Mouse (Mus musculus): ENCODE data around the gene Slc25a21. TPM values are rescaled to one million over a fixed set of nuclear protein-coding genes. Genes with fewer than 3 reads are reported as not detected.
A peak's percentile ranks its signal among the peaks of the same experiment; 100 is the strongest.

Slc25a21 gene
- polyA plus RNA-seq, 1 experiment from 2014 or later, result 2.3 TPM

DNA sequence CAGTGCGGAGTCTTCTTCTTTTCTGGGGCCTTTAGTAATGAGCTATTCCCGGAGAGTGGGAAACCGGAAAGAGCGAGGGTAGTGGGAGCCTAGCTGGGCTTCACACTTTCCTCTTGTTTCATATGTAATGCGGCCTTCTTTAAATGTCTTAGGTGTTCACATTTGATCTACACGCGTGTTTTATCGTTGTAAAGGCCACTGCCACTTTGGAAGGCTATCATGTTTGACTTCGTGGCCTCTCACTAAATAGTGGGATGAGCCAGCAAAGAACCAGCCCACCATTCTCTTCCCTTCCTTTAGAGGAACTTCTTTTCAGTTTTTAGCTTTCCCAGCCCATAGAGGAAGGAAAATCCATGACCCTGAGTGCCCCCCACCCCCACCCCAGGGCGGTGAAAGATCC is 507.9 kb downstream of the Slc25a21 start:
- peaks cover 92% of the 10 kb centered on the region for H3K27me3 ChIP-seq (ENCODE audit: control insufficient read depth, insufficient read depth, low read length)
- WGBS, result 2% methylated on average over 10 of the region's 10 CpGs
- ATAC-seq (replicated peaks; ENCODE audit: low FRiP score), result no peak
- H3K4me3 ChIP-seq (ENCODE audit: low read depth, low read length), result no peak overlapping the region
- H3K36me3 ChIP-seq (ENCODE audit: control insufficient read depth, insufficient read depth, low read length), result no peaks in the 10 kb centered on the region
- DNase-seq (ENCODE audit: low spot score), result no peak
- H3K9me3 ChIP-seq (ENCODE audit: control insufficient read depth, low read length), result no peaks in the 10 kb centered on the region
- no peaks in the 10 kb centered on the region for H3K4me1 ChIP-seq (replicated peaks; ENCODE audit: control insufficient read depth, insufficient read depth, low read length)
- H3K4me2 ChIP-seq (ENCODE audit: low read depth, low read length, severe bottlenecking), result no peak overlapping the region
- no peak overlapping the region for H3K27ac ChIP-seq (ENCODE audit: low read depth, low read length)
- no peak overlapping the region for H3K9ac ChIP-seq (ENCODE audit: low read length)

DNA sequence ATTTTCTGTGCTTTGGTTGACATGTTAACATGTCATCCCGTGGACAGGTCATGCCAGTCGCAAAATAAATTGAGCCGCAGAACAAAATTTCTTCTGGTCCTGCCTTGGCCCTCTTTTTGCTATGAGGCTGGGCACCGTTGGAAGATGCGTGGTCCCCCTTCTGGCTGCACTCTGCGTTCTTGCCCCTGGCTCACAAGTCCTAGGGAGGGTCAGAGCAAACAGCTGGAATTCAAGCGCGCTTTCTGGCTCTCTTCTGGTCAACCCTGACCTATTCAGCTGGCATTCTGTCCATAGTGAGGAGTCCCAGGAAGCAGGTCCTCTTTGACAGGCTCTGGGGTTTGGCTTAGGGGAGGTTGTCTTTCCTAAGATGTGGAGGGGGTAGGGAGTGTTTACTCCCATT is 508.4 kb downstream of the Slc25a21 start:
- H3K27me3 ChIP-seq (ENCODE audit: control insufficient read depth, insufficient read depth, low read length), result peaks cover 92% of the 10 kb centered on the region
- no peak overlapping the region for H3K9ac ChIP-seq (ENCODE audit: low read length)
- WGBS, result 2% methylated on average over 8 of the region's 8 CpGs
- H3K27ac ChIP-seq (ENCODE audit: low read depth, low read length), result no peak overlapping the region
- H3K4me2 ChIP-seq (ENCODE audit: low read depth, low read length, severe bottlenecking), result no peak overlapping the region
- no peak overlapping the region for H3K4me3 ChIP-seq (ENCODE audit: low read depth, low read length)
- no peaks in the 10 kb centered on the region for H3K4me1 ChIP-seq (replicated peaks; ENCODE audit: control insufficient read depth, insufficient read depth, low read length)
- H3K36me3 ChIP-seq (ENCODE audit: control insufficient read depth, insufficient read depth, low read length), result no peaks in the 10 kb centered on the region
- ATAC-seq (replicated peaks; ENCODE audit: low FRiP score) (no peak), DNase-seq (ENCODE audit: low spot score) (no peak)
- H3K9me3 ChIP-seq (ENCODE audit: control insufficient read depth, low read length), result no peaks in the 10 kb centered on the region

DNA sequence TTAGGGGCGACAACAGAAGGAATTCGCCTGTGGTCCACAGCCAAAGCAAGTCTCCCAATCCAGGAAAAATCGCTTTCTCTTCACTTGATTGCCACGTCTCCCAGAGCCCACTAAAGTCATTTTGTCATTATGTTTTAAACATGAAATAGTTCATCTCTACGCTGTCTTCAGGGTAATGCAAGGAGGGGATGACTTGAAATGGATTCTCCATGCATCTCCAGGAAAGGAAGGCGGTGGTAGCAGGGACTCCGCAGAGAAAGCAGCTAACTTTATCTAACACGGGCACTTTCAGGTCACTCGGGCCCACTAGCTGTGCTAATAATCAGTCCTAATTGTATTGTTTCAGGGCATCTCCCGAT is 508.8 kb downstream of the Slc25a21 start:
- H3K27me3 ChIP-seq (ENCODE audit: control insufficient read depth, insufficient read depth, low read length), result peaks cover 92% of the 10 kb centered on the region
- H3K9me3 ChIP-seq (ENCODE audit: control insufficient read depth, low read length), result no peaks in the 10 kb centered on the region
- no peak overlapping the region for H3K4me3 ChIP-seq (ENCODE audit: low read depth, low read length)
- H3K36me3 ChIP-seq (ENCODE audit: control insufficient read depth, insufficient read depth, low read length), result no peaks in the 10 kb centered on the region
- H3K27ac ChIP-seq (ENCODE audit: low read depth, low read length), result no peak overlapping the region
- H3K9ac ChIP-seq (ENCODE audit: low read length), result no peak overlapping the region
- H3K4me2 ChIP-seq (ENCODE audit: low read depth, low read length, severe bottlenecking), result no peak overlapping the region
- ATAC-seq (replicated peaks; ENCODE audit: low FRiP score) (no peak), DNase-seq (ENCODE audit: low spot score) (no peak)
- no peaks in the 10 kb centered on the region for H3K4me1 ChIP-seq (replicated peaks; ENCODE audit: control insufficient read depth, insufficient read depth, low read length)
- WGBS, result under 1% methylated on average over 10 of the region's 10 CpGs

DNA sequence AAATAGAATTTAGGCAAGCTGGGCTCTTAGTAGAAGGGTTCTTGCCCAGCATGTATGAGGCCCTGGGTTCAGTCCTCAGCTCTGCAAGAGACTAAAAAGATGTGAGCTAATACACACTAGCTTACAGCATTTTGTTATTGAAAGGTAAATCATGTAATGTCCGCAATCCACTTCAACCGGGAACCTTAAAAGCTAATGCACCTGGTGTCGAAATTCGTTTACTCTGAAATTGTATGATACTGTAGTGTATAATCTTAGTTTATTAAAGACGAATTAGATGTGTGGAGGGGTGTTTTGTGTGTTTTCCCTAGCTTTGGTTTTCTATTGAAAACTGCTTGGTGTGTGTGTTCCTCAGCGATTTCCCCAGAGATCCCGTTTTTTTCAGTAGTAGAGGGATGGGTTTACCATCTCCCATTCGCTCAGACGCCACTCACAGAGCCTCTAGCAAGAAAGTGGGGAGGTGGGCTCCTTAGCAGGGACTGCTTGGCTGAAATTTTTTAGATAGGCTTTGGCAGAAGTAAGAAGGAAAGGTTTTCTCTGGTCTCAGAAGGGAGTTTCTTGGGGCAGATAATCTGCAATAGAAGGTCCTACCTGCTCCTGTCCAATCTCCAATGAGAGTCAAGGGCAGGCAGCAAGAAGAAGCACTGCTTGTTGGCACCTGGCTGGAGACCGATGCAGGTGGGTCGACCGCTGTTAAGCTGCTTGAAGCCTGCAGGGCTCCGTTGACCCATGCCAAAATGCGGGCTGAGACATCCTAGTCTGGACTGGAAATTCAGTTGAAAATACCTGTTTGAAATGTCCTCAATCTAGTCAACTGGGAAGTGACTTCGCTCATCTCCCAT is 509.4 kb downstream of the Slc25a21 start:
- Histone ChIP-seq H3K36me3 (ENCODE audit: control insufficient read depth, insufficient read depth, low read length) (no peaks in the 10 kb centered on the region), H3K9ac (ENCODE audit: low read length) (no peak overlapping the region), H3K27ac (ENCODE audit: low read depth, low read length) (no peak overlapping the region), H3K27me3 (ENCODE audit: control insufficient read depth, insufficient read depth, low read length) (peaks cover 92% of the 10 kb centered on the region), H3K4me1 (replicated peaks; ENCODE audit: control insufficient read depth, insufficient read depth, low read length) (no peaks in the 10 kb centered on the region), H3K4me2 (ENCODE audit: low read depth, low read length, severe bottlenecking) (no peak overlapping the region), H3K4me3 (ENCODE audit: low read depth, low read length) (no peak overlapping the region), H3K9me3 (ENCODE audit: control insufficient read depth, low read length) (no peaks in the 10 kb centered on the region)
- DNase-seq (ENCODE audit: low spot score) (no peak), ATAC-seq (replicated peaks; ENCODE audit: low FRiP score) (no peak)
- WGBS, result 2% methylated on average over 15 of the region's 15 CpGs

DNA sequence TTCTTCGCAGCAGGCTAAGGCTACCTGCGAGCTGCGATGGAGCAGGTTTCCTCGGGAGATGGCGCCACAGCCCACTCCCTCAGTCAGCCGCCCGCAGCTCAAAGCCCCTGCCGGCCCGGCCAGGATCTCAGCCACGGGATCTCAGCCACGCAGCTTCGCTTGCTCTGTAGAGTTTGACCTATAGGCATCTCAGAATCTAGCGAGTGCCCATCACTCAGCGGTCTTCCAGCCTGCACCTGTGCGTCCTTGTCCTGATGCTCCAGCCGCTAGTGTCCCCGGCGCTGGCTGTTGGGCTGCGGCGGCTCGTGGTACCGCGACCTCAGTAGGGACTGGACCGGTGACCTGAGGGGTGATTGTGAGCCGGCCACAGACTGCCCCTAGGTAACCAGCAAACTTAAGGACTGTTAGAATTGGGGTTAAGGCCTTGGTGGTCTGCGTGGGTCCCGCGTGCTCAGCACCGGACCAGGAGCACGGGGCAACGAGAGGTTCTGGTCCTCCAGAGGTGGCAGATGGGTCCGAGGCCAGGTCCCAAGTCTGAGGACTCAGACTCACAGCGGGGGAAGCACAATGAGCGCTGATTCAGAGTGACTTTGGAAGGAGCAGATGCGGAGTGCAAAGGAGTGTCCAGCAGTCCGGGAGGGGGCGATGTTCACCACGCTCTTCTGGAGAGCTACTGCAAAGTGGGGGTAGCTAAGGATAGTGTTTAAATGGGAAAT is 516.0 kb downstream of the Slc25a21 start:
- Histone ChIP-seq H3K4me2 (ENCODE audit: low read depth, low read length, severe bottlenecking) (peak overlapping the region; percentile 63), H3K27me3 (ENCODE audit: control insufficient read depth, insufficient read depth, low read length) (peaks cover 64% of the 10 kb centered on the region), H3K27ac (ENCODE audit: low read depth, low read length) (no peak overlapping the region), H3K36me3 (ENCODE audit: control insufficient read depth, insufficient read depth, low read length) (no peaks in the 10 kb centered on the region), H3K9ac (ENCODE audit: low read length) (peak overlapping the region; percentile 20; the same call in 1 of the 2 replicates), H3K4me3 (ENCODE audit: low read depth, low read length) (peak overlapping the region; percentile 28), H3K9me3 (ENCODE audit: control insufficient read depth, low read length) (no peaks in the 10 kb centered on the region), H3K4me1 (replicated peaks; ENCODE audit: control insufficient read depth, insufficient read depth, low read length) (peaks cover 2% of the 10 kb centered on the region)
- ATAC-seq (replicated peaks; ENCODE audit: low FRiP score) (peak; percentile 67), DNase-seq (ENCODE audit: low spot score) (peak; percentile 80)
- WGBS, result under 1% methylated on average over 38 of the region's 38 CpGs

DNA sequence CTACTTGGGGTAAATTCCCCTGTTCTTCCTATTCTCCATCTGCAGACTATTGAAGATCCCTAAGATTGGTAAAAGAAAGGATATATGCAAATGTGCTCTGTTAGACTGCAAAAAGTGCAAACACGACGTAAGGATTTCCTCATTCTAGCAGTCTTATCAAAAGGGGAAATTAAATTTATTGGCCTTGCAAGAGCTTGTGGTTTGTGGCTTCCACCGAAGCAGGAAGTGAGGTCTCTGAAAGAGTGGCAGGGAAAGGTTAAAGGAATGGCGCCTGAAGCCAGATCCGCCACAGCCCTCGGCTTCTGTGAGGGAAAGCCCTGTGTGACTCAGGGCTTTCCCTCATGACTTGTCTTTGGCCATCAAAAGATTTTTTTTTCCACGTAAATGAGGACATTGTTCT is 519.7 kb downstream of the Slc25a21 start:
- no peak for ATAC-seq (replicated peaks; ENCODE audit: low FRiP score)

DNA sequence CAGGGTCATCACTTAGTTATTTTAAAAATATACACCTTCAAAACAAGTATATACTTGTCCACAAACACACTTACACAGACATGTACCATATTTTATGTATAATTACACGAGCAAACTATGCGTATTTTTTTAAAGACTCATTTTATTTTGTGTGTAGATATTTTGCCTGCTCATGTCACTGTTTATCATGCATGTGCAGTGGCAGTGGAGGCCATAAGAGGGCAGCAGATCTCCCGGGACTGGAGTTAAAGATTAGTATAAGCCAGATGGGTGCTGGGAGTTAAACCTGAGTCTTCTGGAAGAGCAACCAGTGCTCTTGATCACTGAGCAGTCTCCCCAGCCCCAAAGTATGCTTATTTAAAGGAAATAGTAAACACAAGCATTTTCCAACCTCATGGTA is 522.5 kb downstream of the Slc25a21 start:
- Histone ChIP-seq H3K27ac (ENCODE audit: low read depth, low read length) (no peak overlapping the region), H3K9ac (ENCODE audit: low read length) (no peak overlapping the region), H3K36me3 (ENCODE audit: control insufficient read depth, insufficient read depth, low read length) (no peaks in the 10 kb centered on the region), H3K27me3 (ENCODE audit: control insufficient read depth, insufficient read depth, low read length) (peaks cover 3% of the 10 kb centered on the region; the same call in 1 of the 2 replicates), H3K4me3 (ENCODE audit: low read depth, low read length) (no peak overlapping the region), H3K4me1 (replicated peaks; ENCODE audit: control insufficient read depth, insufficient read depth, low read length) (no peaks in the 10 kb centered on the region; the same call in 1 of the 2 replicates), H3K4me2 (ENCODE audit: low read depth, low read length, severe bottlenecking) (no peak overlapping the region), H3K9me3 (ENCODE audit: control insufficient read depth, low read length) (no peaks in the 10 kb centered on the region)
- ATAC-seq (replicated peaks; ENCODE audit: low FRiP score) (no peak), DNase-seq (ENCODE audit: low spot score) (no peak)
- 30% methylated on average over 3 of the region's 3 CpGs for WGBS

More for the DNA sequence above, 519.7 kb downstream of the Slc25a21 start:
- peaks cover 2% of the 10 kb centered on the region for H3K4me1 ChIP-seq (replicated peaks; ENCODE audit: control insufficient read depth, insufficient read depth, low read length)
- peaks cover 30% of the 10 kb centered on the region for H3K27me3 ChIP-seq (ENCODE audit: control insufficient read depth, insufficient read depth, low read length)
- H3K4me2 ChIP-seq (ENCODE audit: low read depth, low read length, severe bottlenecking), result no peak overlapping the region
- no peak overlapping the region for H3K27ac ChIP-seq (ENCODE audit: low read depth, low read length)
- no peak overlapping the region for H3K9ac ChIP-seq (ENCODE audit: low read length)
- no peak for DNase-seq (ENCODE audit: low spot score)
- H3K9me3 ChIP-seq (ENCODE audit: control insufficient read depth, low read length), result no peaks in the 10 kb centered on the region
- H3K4me3 ChIP-seq (ENCODE audit: low read depth, low read length), result no peak overlapping the region
- WGBS, result 75% methylated on average over 7 of the region's 7 CpGs
- H3K36me3 ChIP-seq (ENCODE audit: control insufficient read depth, insufficient read depth, low read length), result no peaks in the 10 kb centered on the region

DNA sequence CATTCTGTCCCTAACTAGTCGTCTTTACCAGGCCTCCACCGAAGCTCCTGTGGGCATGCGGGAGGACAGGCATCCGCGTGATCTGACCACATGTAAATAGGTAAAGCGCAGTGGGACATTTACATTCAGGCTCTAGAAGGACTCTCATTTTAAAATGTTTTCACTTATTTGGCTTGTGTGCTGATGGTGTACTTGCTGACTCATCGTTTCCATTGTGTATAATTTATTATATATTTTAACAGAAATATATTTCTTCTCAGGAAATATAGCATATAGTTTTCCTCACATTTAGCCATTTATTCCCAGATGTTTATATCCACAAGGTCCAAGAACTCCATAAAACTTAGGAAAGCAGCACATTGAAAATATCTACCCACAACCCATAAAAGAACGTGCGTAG is 526.5 kb downstream of the Slc25a21 start:
- no peak overlapping the region for H3K4me3 ChIP-seq (ENCODE audit: low read depth, low read length)
- WGBS, result 90% methylated on average over 9 of the region's 9 CpGs
- ATAC-seq (replicated peaks; ENCODE audit: low FRiP score) (no peak), DNase-seq (ENCODE audit: low spot score) (no peak)
- no peak overlapping the region for H3K27ac ChIP-seq (ENCODE audit: low read depth, low read length)
- no peaks in the 10 kb centered on the region; the same call in 1 of the 2 replicates for H3K4me1 ChIP-seq (replicated peaks; ENCODE audit: control insufficient read depth, insufficient read depth, low read length)
- H3K36me3 ChIP-seq (ENCODE audit: control insufficient read depth, insufficient read depth, low read length), result no peaks in the 10 kb centered on the region
- H3K4me2 ChIP-seq (ENCODE audit: low read depth, low read length, severe bottlenecking), result no peak overlapping the region
- no peaks in the 10 kb centered on the region for H3K27me3 ChIP-seq (ENCODE audit: control insufficient read depth, insufficient read depth, low read length)
- no peak overlapping the region for H3K9ac ChIP-seq (ENCODE audit: low read length)
- H3K9me3 ChIP-seq (ENCODE audit: control insufficient read depth, low read length), result no peaks in the 10 kb centered on the region
